Mouse (Mus musculus) left cerebral cortex, postnatal 36 days (tissue): Measurements from ENCODE around the gene Ahcyl1. TPM values are rescaled to one million over a fixed set of nuclear protein-coding genes. Genes with fewer than 3 reads are reported as not detected.

Source experiments
- DNase-seq, 2 experiments: peaks; one replicate each; pipeline ENCODE4 v3.0.0; 2021 to 2022; ENCODE audit warnings: low spot score in 2 of 2, mixed read lengths in 1 of 2
- intact Hi-C: fragments of 180-260 bp; cut with DNase I; formaldehyde crosslinking; loops from one replicate; pipeline ENCODE4 v1.15.1; 2025
- total RNA-seq, 2 experiments: library from RNA; stranded (reverse); gene quantifications; 2 replicates each; pipeline ENCODE4 v1.2.3; 2021

Ahcyl1 gene
- total RNA-seq, 2 experiments from 2014 or later = 325 TPM

GRCm38 (mm10) chr3:107626751-107627150 lies 69.6 kb downstream of the Ahcyl1 start:
- intact Hi-C loops = no loop called here
- DNase-seq = no peak

- intact Hi-C loops = no loop called here
These were observed 70.8 kb downstream of the Ahcyl1 start for GRCm38 (mm10) chr3:107625536-107625935.

GRCm38 (mm10) chr3:107624424-107624823 lies 71.9 kb downstream of the Ahcyl1 start:
- DNase-seq = no peak
- intact Hi-C loops = no loop called here

More at GRCm38 (mm10) chr3:107625536-107625935, 70.8 kb downstream of the Ahcyl1 start:
- no peak for DNase-seq

- intact Hi-C loops = no loop called here
- DNase-seq = no peak
These were observed 73.8 kb downstream of the Ahcyl1 start for GRCm38 (mm10) chr3:107622537-107622936.

- intact Hi-C loops = no loop called here
- DNase-seq = no peak
These were observed 74.9 kb downstream of the Ahcyl1 start for GRCm38 (mm10) chr3:107621286-107622075.

- intact Hi-C loops = no loop called here
- no peak for DNase-seq
These were observed 76.4 kb downstream of the Ahcyl1 start for GRCm38 (mm10) chr3:107619911-107620310.

GRCm38 (mm10) chr3:107617800-107618199 lies 78.6 kb downstream of the Ahcyl1 start:
- intact Hi-C loops = no loop called here
- DNase-seq = no peak

Other genes with a start within 250 kb of the Ahcyl1 start
- 10 to 100 TPM; 65.5 to 73.0 TPM for gene Kcnc4, start 237.0 kb downstream of the Ahcyl1 start, total RNA-seq
- gene Slc6a17, start 178.5 kb downstream of the Ahcyl1 start, total RNA-seq = 100 to 1,000 TPM; 377 to 415 TPM
- not detected for gene Ubl4b, start 141.5 kb downstream of the Ahcyl1 start, total RNA-seq
- 1 to 10 TPM in 1 of 2 experiments, under 1 TPM in 1; 0.96 to 1.5 TPM for gene Alx3, start 101.5 kb downstream of the Ahcyl1 start, total RNA-seq
- gene Gm10961, start 65.2 kb downstream of the Ahcyl1 start, total RNA-seq = not detected
- 10 to 100 TPM; 58.0 to 63.7 TPM for gene Strip1, start 64.9 kb downstream of the Ahcyl1 start, total RNA-seq
- 10 to 100 TPM; 12.4 to 14.0 TPM for gene Csf1, start 63.9 kb upstream of the Ahcyl1 start, total RNA-seq
- not detected for gene Eps8l3, start 180.7 kb upstream of the Ahcyl1 start, total RNA-seq
- 100 to 1,000 TPM; 221 to 262 TPM for gene Gstm5, start 199.3 kb upstream of the Ahcyl1 start, total RNA-seq
- gene Gstm7, start 235.3 kb upstream of the Ahcyl1 start, total RNA-seq = 10 to 100 TPM; 81.4 to 92.9 TPM
- 1 to 10 TPM; 4.0 to 4.7 TPM for gene Gstm6, start 247.2 kb upstream of the Ahcyl1 start, total RNA-seq